Mouse (Mus musculus): ENCODE data around the gene Als2. TPM values are rescaled to one million over a fixed set of nuclear protein-coding genes. Genes with fewer than 3 reads are reported as not detected.

Gene Als2
- total RNA-seq (2015; ENCODE audit: low replicate concordance) (11.9 and 15.1 TPM in 2 replicates), total RNA-seq (2017; ENCODE audit: low replicate concordance) (20.6 and 22.1 TPM in 2 replicates)

GRCm38 (mm10) chr1:59236856-59237441, at the start of gene Als2:
Gene Als2, minus strand, starts transcription at chr1:59237231.
- ATAC-seq (replicated peaks; ENCODE audit: low FRiP score, poor library complexity, severe bottlenecking): peak; percentile 89

- ATAC-seq (replicated peaks; ENCODE audit: low FRiP score, poor library complexity, severe bottlenecking): no peak
These were observed 49.4 kb upstream of the Als2 start for GRCm38 (mm10) chr1:59286316-59286850.

- no peak for ATAC-seq (replicated peaks; ENCODE audit: low FRiP score, poor library complexity, severe bottlenecking)
These were observed 48.8 kb upstream of the Als2 start for GRCm38 (mm10) chr1:59285880-59286279.

GRCm38 (mm10) chr1:59272189-59272588, 35.2 kb upstream of the Als2 start:
- ATAC-seq (replicated peaks; ENCODE audit: low FRiP score, poor library complexity, severe bottlenecking): no peak

- no peak for ATAC-seq (replicated peaks; ENCODE audit: low FRiP score, poor library complexity, severe bottlenecking)
These were observed 33.1 kb upstream of the Als2 start for GRCm38 (mm10) chr1:59269951-59270689.

- no peak for ATAC-seq (replicated peaks; ENCODE audit: low FRiP score, poor library complexity, severe bottlenecking)
These were observed 32.4 kb upstream of the Als2 start for GRCm38 (mm10) chr1:59269466-59269865.

- no peak for ATAC-seq (replicated peaks; ENCODE audit: low FRiP score, poor library complexity, severe bottlenecking)
These were observed 31.9 kb upstream of the Als2 start for GRCm38 (mm10) chr1:59268931-59269330.

GRCm38 (mm10) chr1:59257736-59258135, 20.7 kb upstream of the Als2 start:
- ATAC-seq (replicated peaks; ENCODE audit: low FRiP score, poor library complexity, severe bottlenecking): no peak

GRCm38 (mm10) chr1:59256751-59257231, 19.8 kb upstream of the Als2 start, which contains the start of gene Cdk15:
Gene Cdk15, plus strand, starts transcription at chr1:59256906.
- ATAC-seq (replicated peaks; ENCODE audit: low FRiP score, poor library complexity, severe bottlenecking): no peak

GRCm38 (mm10) chr1:59253301-59253909, 16.4 kb upstream of the Als2 start:
- ATAC-seq (replicated peaks; ENCODE audit: low FRiP score, poor library complexity, severe bottlenecking): no peak

GRCm38 (mm10) chr1:59252762-59253161, 15.7 kb upstream of the Als2 start:
- ATAC-seq (replicated peaks; ENCODE audit: low FRiP score, poor library complexity, severe bottlenecking): no peak

- ATAC-seq (replicated peaks; ENCODE audit: low FRiP score, poor library complexity, severe bottlenecking): peak; percentile 30; the same call in 1 of the 2 replicates
These were observed 10.6 kb upstream of the Als2 start for GRCm38 (mm10) chr1:59247602-59248001.

GRCm38 (mm10) chr1:59243770-59244169, 6.7 kb upstream of the Als2 start:
- ATAC-seq (replicated peaks; ENCODE audit: low FRiP score, poor library complexity, severe bottlenecking): no peak

GRCm38 (mm10) chr1:59237614-59238211, 682 bp upstream of the Als2 start:
- peak; percentile 80 for ATAC-seq (replicated peaks; ENCODE audit: low FRiP score, poor library complexity, severe bottlenecking)

- ATAC-seq (replicated peaks; ENCODE audit: low FRiP score, poor library complexity, severe bottlenecking): no peak
These were observed 7.8 kb downstream of the Als2 start for GRCm38 (mm10) chr1:59229187-59229586.

- no peak for ATAC-seq (replicated peaks; ENCODE audit: low FRiP score, poor library complexity, severe bottlenecking)
These were observed 8.5 kb downstream of the Als2 start for GRCm38 (mm10) chr1:59228552-59228951.

GRCm38 (mm10) chr1:59222101-59222825, 14.8 kb downstream of the Als2 start:
- no peak for ATAC-seq (replicated peaks; ENCODE audit: low FRiP score, poor library complexity, severe bottlenecking)

GRCm38 (mm10) chr1:59221591-59221990, 15.4 kb downstream of the Als2 start:
- ATAC-seq (replicated peaks; ENCODE audit: low FRiP score, poor library complexity, severe bottlenecking): no peak

- ATAC-seq (replicated peaks; ENCODE audit: low FRiP score, poor library complexity, severe bottlenecking): no peak
These were observed 16.7 kb downstream of the Als2 start for GRCm38 (mm10) chr1:59220371-59220770.

Measured in erythroid progenitor cell, adult 5-6 weeks (primary cell).